In genomic region chr4:132620134-132620533, GRCm38 (mm10) we compare ENCODE assay signal across 22 mouse cellular contexts. TPM values are rescaled to one million over a fixed set of nuclear protein-coding genes. Genes with fewer than 3 reads are reported as not detected.
A peak's percentile ranks its signal among the peaks of the same experiment; 100 is the strongest.
DNase-seq lines count a peak whose midpoint lies in the region; ATAC-seq and TF ChIP-seq lines count a peak whose summit lies in the region.
"Had no signal": no experiment of that assay in that cellular context is flagged by ENCODE, and none has a peak within 500 bp of the region (broad histone marks: within the 10 kb centered on the region; RNA-seq: fewer than 3 reads in every experiment).

No protein-coding gene starts in this region.

- H3K4me3 ChIP-seq in kidney, adult 2 months (ENCODE audit: insufficient read depth, low read depth, low read length), result no peak overlapping the region
- no peak overlapping the region for H3K4me3 ChIP-seq in bone marrow macrophage, adult 2 months (ENCODE audit: insufficient read depth, low read length)
- no peak overlapping the region for H3K4me3 ChIP-seq in forebrain, embryonic 16.5 days (replicated peaks; ENCODE audit: low read length)
- H3K4me3 ChIP-seq: embryonic facial prominence, embryonic 12.5 days; erythroblast, embryonic 14.5 days; stomach, embryonic 15.5 days had no signal

- 94% methylated on average over 4 of the region's 4 CpGs for WGBS in kidney, adult 2 months
- 93% methylated on average over 4 of the region's 4 CpGs for WGBS in forebrain, embryonic 16.5 days

- H3K9ac ChIP-seq in forebrain, embryonic 16.5 days (replicated peaks; ENCODE audit: low read depth, low read length), result no peak overlapping the region
- H3K9ac ChIP-seq: embryonic facial prominence, embryonic 12.5 days; stomach, embryonic 15.5 days had no signal

- ATAC-seq in forebrain, embryonic 16.5 days, result no peak
- ATAC-seq: forebrain, embryonic 14.5 days had no signal

- H3K9me3 ChIP-seq in forebrain, embryonic 16.5 days (ENCODE audit: control insufficient read depth, low read length), result no peaks in the 10 kb centered on the region
- H3K9me3 ChIP-seq: embryonic facial prominence, embryonic 12.5 days; stomach, embryonic 15.5 days had no signal

- H3K27ac ChIP-seq in kidney, adult 2 months (ENCODE audit: insufficient read depth, low read depth, low read length), result no peak overlapping the region
- peak overlapping the region; percentile 36; the same call in 1 of the 2 replicates for H3K27ac ChIP-seq in bone marrow macrophage, adult 2 months (ENCODE audit: insufficient read depth, low read depth, low read length)
- no peak overlapping the region for H3K27ac ChIP-seq in forebrain, embryonic 16.5 days (ENCODE audit: low read length)
- H3K27ac ChIP-seq: embryonic facial prominence, embryonic 12.5 days; stomach, embryonic 15.5 days had no signal

- H3K27me3 ChIP-seq in kidney, adult 2 months (replicated peaks; ENCODE audit: control insufficient read depth, insufficient read depth, low read length), result no peaks in the 10 kb centered on the region
- H3K27me3 ChIP-seq in forebrain, embryonic 16.5 days (replicated peaks; ENCODE audit: control insufficient read depth, insufficient read depth, low read length), result no peaks in the 10 kb centered on the region
- H3K27me3 ChIP-seq: embryonic facial prominence, embryonic 12.5 days; stomach, embryonic 15.5 days had no signal

- H3K36me3 ChIP-seq in kidney, adult 2 months (ENCODE audit: control insufficient read depth, insufficient read depth, low read length), result no peaks in the 10 kb centered on the region
- no peaks in the 10 kb centered on the region for H3K36me3 ChIP-seq in forebrain, embryonic 16.5 days (ENCODE audit: control insufficient read depth, insufficient read depth)
- H3K36me3 ChIP-seq: embryonic facial prominence, embryonic 12.5 days; G1E; stomach, embryonic 15.5 days had no signal

- no peak overlapping the region for H3K4me2 ChIP-seq in forebrain, embryonic 16.5 days (ENCODE audit: low read length)
- H3K4me2 ChIP-seq: embryonic facial prominence, embryonic 12.5 days; midbrain, embryonic 11.5 days; stomach, embryonic 15.5 days had no signal

- no peak for TF ChIP-seq POLR2A in kidney, adult 2 months (IDR thresholded peaks at IDR 0.05; ENCODE audit: low read depth, low read length)
- TF ChIP-seq POLR2A in bone marrow macrophage, adult 2 months (IDR thresholded peaks at IDR 0.05; ENCODE audit: borderline replicate concordance, low read depth, low read length), result no peak

- peak; percentile 20; the same call in 1 of the 2 replicates for TF ChIP-seq CTCF in kidney, adult 2 months (conservative IDR thresholded peaks at IDR 0.05; ENCODE audit: insufficient read depth, insufficient read length, low read depth, low read length)
- TF ChIP-seq CTCF in bone marrow macrophage, adult 2 months (IDR thresholded peaks at IDR 0.05; ENCODE audit: low read depth, low read length), result no peak

- H3K4me1 ChIP-seq in kidney, adult 2 months (ENCODE audit: control insufficient read depth, insufficient read depth, low read length), result no peaks in the 10 kb centered on the region
- H3K4me1 ChIP-seq in bone marrow macrophage, adult 2 months (ENCODE audit: control insufficient read depth, insufficient read depth, low read length), result peaks cover 56% of the 10 kb centered on the region
- no peaks in the 10 kb centered on the region for H3K4me1 ChIP-seq in forebrain, embryonic 16.5 days (replicated peaks; ENCODE audit: control insufficient read depth, insufficient read depth, low read length)
- H3K4me1 ChIP-seq: embryonic facial prominence, embryonic 12.5 days; stomach, embryonic 15.5 days had no signal

- DNase-seq in kidney, adult 2 months, result no peak
- DNase-seq in kidney, postnatal 14 days, result no peak
- peak; percentile 22 for DNase-seq in thymus, postnatal 4 days
- DNase-seq in thymus, adult 18-20 months, result no peak
- no peak for DNase-seq in MN1 (ENCODE audit: low spot score)
- DNase-seq: adrenal gland, adult 8-10 months; cerebellum, adult 9-11 months; gastrocnemius, postnatal 25 days; kidney, adult 9 months; kidney, postnatal 36 days; layer of hippocampus, adult 9-11 months; lung, postnatal 36 days; retina, postnatal 1 day; thymus, postnatal 14 days had no signal

RNA-seq across cellular contexts. Expression of gene Eya3, which starts 18.7 kb away (rescaled TPM):
- polyA plus RNA-seq in kidney, adult 2 months (2012; rRNA removed), result 19.0 and 21.6 TPM in 2 replicates
- 37.9 and 42.5 TPM in 2 replicates for polyA plus RNA-seq in bone marrow macrophage, adult 2 months (2012; ENCODE audit: insufficient read depth, insufficient read length, missing spikeins)
- 17.6 and 18.4 TPM in 2 replicates for polyA plus RNA-seq in forebrain, embryonic 16.5 days (2015; fragmentation: Nextera tagmentation; extraction: Ambion mirVana)

RNA-seq across cellular contexts. Expression of gene Ptafr, which starts 56.3 kb away (rescaled TPM):
- 1.4 and 2.2 TPM in 2 replicates for polyA plus RNA-seq in kidney, adult 2 months (2012; rRNA removed)
- polyA plus RNA-seq in bone marrow macrophage, adult 2 months (2012; ENCODE audit: insufficient read depth, insufficient read length, missing spikeins), result 81.4 and 91.0 TPM in 2 replicates
- 0.25 and 0.39 TPM in 2 replicates for polyA plus RNA-seq in forebrain, embryonic 16.5 days (2015; fragmentation: Nextera tagmentation; extraction: Ambion mirVana)

Comparison
In these comparisons a context has a peak if more than half of its experiments do, and no peak if none do; other contexts are left out.
1. RNA of gene Ptafr, which starts 56.3 kb away (polyA plus RNA-seq): 81.4 to 91.0 TPM in bone marrow macrophage, adult 2 months; 1.4 to 2.2 TPM in kidney, adult 2 months and 0.25 to 0.39 TPM in forebrain, embryonic 16.5 days; every median in the first group is over 10 times any median in the second.